Mouse (Mus musculus): ENCODE results near the gene 1700066M21Rik.

Gene 1700066M21Rik
- long read RNA-seq, experiment 1, transcript 1700066M21Rik-201 (2 exons, 3,008 nt), result major isoform, 10 of 11 reads
- long read RNA-seq, experiment 1, partial matches to known transcripts, result 0 of 11 reads
- long read RNA-seq, experiment 1, other reads (novel, unspliced or antisense), result 1 of 11 reads
- long read RNA-seq, experiment 2, partial matches to known transcripts, result 0 of 6 reads
- long read RNA-seq, experiment 2, other reads (novel, unspliced or antisense), result 2 of 6 reads

DNA sequence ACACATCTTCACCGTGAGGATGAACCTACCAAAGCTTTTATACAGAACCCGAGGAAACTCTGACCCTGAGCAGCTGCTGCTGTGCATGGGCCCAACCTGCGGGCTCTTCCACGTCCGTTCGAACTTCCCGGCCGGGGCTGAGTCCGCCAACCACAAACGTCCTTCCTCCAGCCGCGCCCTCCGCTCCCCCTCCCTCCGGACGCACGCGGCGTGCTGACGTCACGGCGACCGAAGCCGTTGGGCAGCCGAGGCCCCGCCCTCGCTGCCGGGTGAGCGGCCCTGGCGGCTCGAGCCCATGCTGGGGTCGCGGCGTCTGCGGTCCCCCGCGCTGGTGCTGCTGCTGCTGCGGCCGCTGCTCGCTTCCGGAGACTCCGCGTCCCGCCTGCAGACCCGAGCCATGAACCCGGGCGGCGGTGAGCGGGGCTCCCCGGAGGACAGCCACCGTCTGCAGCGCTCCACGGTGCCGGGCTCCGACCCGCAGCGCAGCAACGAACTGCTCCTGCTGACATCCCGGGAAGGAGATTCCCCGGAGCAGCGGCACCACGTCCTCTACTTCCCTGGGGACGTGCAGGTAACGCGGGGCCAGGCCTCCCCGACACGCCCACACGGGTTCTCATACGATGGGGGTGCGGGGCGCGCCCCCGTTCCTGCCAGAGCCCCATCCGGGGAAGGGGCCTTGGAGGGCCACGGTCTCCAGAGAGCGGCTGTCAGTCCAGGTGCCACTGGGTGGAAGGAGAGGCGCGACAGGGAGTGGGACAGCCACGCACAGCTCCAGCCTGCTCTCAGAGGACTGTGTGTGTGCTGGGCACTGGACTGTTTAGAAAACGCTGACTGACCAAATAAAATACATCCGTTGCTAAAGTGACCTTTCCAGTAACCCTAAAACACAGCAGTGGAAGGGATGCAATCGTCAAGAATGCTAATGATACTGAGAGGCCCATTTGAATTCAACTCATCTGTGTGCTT, at the start of gene 1700066M21Rik:
Gene 1700066M21Rik, plus strand, starts transcription at position 245 of the 966 bp plus-strand sequence.
- intact Hi-C loops (cut with DNase I), result no loop called here

DNA sequence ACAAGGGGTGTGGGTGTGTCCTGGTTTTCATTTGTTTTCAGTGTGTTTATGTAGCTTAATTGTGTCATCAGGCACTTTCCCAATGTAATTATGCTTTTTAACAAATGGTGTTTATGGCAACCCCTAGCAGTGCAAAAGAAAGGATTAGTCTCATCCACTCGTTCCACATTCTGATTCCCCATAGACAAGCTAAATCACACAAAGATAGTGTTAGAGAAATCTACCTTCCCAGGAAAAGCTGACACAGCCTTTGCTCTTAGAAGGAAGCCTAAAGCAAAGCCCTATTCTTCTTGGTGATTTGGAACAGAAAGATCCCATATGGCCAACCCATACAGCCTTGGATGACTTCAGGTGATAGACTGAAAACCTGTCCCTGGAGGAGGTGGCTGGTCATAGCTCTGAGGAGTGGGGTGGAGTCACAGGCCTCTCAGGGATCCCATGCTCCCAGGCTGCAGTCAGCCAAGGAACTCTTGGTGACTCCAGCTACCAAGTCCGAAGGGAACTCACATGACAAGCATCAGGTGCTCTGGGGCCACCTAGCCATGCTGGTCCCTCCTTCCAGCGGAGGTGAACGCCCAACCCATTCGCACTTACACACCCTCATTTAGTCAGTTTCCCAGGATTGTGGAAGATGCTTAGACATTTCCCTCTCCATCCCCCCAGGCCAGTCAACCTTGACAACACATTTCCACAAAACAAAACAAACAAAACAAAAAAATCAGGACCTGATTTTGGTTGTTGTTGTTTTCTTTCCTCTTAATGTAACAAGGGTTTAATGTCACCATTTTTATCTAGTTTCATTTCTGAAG, 47.9 kb upstream of the 1700066M21Rik start:
- intact Hi-C loops (cut with DNase I), result no loop called here

DNA sequence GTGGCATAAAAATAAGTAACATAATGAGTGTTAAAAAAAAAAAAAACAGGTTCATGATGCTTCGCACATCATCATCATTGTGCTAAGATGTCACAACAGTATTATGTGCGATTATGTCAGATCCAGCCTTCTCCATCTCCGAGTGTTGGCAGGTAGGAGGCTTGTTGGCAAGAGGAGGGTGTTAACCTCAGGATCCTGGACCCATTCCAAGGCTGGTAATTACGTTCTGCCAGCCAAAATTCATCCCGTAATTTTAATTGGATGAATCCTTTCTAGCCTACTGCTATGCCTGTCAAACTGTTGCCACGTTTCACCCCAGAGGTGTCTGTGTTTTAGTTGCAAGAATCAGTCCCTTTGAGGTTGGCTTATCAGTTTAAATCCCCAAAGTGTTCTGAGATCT, 47.2 kb upstream of the 1700066M21Rik start:
- intact Hi-C loops (cut with DNase I), result no loop called here

- intact Hi-C loops (cut with DNase I), result no loop called here
Observed at GRCm38 (mm10) chr1:57332040-57332439, 45.4 kb upstream of the 1700066M21Rik start.

- intact Hi-C loops (cut with DNase I), result no loop called here
Observed at GRCm38 (mm10) chr1:57333550-57334213, 43.7 kb upstream of the 1700066M21Rik start.

GRCm38 (mm10) chr1:57335200-57335599, 42.2 kb upstream of the 1700066M21Rik start:
- intact Hi-C loops (cut with DNase I), result no loop called here

GRCm38 (mm10) chr1:57339156-57339796, 38.1 kb upstream of the 1700066M21Rik start:
- intact Hi-C loops (cut with DNase I), result no loop called here

- intact Hi-C loops (cut with DNase I), result no loop called here
Observed at GRCm38 (mm10) chr1:57341197-57341596, 36.2 kb upstream of the 1700066M21Rik start.

DNA sequence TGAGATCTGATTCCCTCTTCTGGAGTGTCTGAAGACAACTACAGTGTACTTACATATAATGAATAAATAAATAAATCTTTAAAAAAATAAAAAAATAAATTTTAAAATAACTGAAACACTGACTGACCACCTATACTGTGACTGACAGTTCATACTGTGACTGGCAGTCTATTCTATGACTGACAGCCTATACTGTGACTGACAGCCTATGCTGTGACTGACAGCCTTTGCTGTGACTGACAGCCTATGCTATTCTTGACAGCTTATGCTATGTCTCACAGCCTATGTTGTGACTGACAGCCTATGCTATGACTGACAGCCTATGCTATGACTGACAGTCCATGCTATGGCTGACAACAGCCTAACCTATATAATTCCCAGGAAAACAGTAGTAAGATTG, 29.9 kb upstream of the 1700066M21Rik start:
- intact Hi-C loops (cut with DNase I), result no loop called here

GRCm38 (mm10) chr1:57351941-57352340, 25.5 kb upstream of the 1700066M21Rik start:
- intact Hi-C loops (cut with DNase I), result no loop called here

- intact Hi-C loops (cut with DNase I), result no loop called here
Observed at GRCm38 (mm10) chr1:57358546-57358945, 18.9 kb upstream of the 1700066M21Rik start.

- intact Hi-C loops (cut with DNase I), result no loop called here
Observed at GRCm38 (mm10) chr1:57367446-57367845, 10.0 kb upstream of the 1700066M21Rik start.

DNA sequence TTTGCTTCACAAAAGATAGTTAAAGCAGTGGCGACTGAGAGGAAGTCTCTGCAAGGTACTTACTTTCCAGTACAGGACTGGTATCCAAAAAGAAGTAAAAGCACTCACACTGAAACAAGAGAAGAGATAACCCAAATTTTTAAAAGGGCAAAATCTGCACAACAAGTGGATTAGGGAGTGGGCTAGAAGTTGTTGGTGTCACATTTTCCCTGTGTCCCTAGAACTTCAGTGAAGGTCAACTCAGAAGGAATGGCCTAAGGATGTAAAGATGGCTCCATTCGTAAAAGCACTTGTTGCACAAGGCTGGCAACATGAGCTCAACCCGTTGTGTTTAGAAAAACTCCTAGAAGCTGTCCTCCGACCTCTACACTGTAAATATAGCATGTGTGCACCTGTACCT, 8.3 kb upstream of the 1700066M21Rik start:
- intact Hi-C loops (cut with DNase I), result no loop called here

GRCm38 (mm10) chr1:57370451-57370850, 7.0 kb upstream of the 1700066M21Rik start:
- intact Hi-C loops (cut with DNase I), result no loop called here

DNA sequence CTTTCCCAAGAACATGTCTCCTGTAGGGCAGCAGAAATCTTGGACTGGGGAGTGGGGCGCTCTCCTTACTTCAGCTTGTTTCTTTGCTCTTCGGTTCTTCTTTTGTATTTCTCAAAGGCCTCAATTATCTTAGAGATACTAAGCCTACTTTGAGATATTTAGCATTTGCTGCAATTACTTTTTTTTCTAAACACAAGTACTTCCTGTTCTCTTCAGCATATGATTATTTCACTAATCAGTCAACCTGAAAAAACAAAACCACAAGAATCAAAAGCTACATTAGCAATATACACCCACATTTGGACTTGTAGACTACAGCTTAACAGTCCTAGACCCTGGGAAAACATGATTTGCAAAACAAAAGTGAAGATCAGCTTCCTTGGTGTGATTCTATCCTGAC, 2.1 kb upstream of the 1700066M21Rik start:
- intact Hi-C loops (cut with DNase I), result no loop called here

GRCm38 (mm10) chr1:57376806-57377205, 614 bp upstream of the 1700066M21Rik start:
- intact Hi-C loops (cut with DNase I), result no loop called here

DNA sequence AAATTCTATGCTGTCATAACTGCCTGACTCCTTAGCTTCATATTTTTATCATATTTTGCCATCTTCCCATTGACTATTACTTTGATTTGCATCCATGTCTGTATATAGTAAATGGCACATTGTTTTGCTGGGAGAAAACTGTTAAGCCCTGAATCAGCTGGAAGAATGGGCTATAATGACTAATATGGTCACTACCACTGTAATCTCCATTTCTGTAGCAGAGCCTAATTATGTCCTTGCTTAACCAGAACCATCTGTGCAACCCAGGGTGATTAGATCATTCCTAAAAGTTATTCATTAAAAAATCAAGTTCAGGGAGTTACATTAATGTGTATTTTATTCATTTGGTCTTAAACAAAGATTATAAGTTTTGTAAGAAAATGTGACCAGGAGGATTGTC, 9.1 kb downstream of the 1700066M21Rik start:
- intact Hi-C loops (cut with DNase I), result no loop called here

GRCm38 (mm10) chr1:57387876-57388275, 10.5 kb downstream of the 1700066M21Rik start:
- intact Hi-C loops (cut with DNase I), result no loop called here

GRCm38 (mm10) chr1:57388402-57389155, 11.2 kb downstream of the 1700066M21Rik start:
- intact Hi-C loops (cut with DNase I), result no loop called here

Measured in adrenal gland (tissue).